In the genomic region with DNA sequence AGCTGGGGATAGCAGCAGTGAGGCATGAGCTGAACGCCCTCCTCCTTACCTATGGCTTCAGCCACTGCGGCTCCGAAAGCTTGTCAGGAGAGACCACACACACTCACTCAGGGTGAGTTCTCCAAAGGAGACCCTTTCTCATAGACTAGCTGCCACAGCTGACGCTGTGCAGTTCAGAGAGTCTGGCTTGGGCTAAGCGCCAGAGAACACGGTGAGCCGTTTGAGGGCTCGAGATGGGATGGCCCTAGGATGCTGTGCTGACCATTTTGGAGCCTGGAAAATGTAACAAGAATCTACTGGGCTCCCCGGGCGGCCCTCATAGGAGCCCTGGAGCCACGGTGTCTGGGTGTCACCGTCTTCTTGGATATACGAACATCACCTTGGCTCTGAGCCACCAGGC, we compare ENCODE assay signal across 28 mouse cellular contexts. TPM values are rescaled to one million over a fixed set of nuclear protein-coding genes. Genes with fewer than 3 reads are reported as not detected.
A peak's percentile ranks its signal among the peaks of the same experiment; 100 is the strongest.
DNase-seq lines count a peak whose midpoint lies in the region; ATAC-seq and TF ChIP-seq lines count a peak whose summit lies in the region.
"Had no signal": no experiment of that assay in that cellular context is flagged by ENCODE, and none has a peak within 500 bp of the region (broad histone marks: within the 10 kb centered on the region; RNA-seq: fewer than 3 reads in every experiment).

No protein-coding gene starts in this region.

- DNase-seq in cerebellum, postnatal 14 days: peak; percentile 52 to 63
- DNase-seq in cerebellum, adult 9-10 months: no peak
- peak; percentile 47 for DNase-seq in hindbrain, postnatal 0 days (ENCODE audit: low spot score)
- DNase-seq in left cerebral cortex, postnatal 4 days: peak; percentile 51
- no peak for DNase-seq in left cerebral cortex, postnatal 36 days (ENCODE audit: low spot score in 2 of 2)
- DNase-seq: adrenal gland, postnatal 10 days; adrenal gland, postnatal 36 days; B cell, adult 2 months; cerebellum, adult 18-20 months; cerebellum, adult 9-11 months; forebrain, postnatal 0 days; gastrocnemius, postnatal 25 days; heart, postnatal 10 days; heart, postnatal 36 days; kidney, adult 11 months had no signal

- WGBS in hindbrain, postnatal 0 days: 71% methylated on average over 13 of the region's 13 CpGs
- 87% methylated on average over 13 of the region's 13 CpGs for WGBS in hindbrain, embryonic 12.5 days
- WGBS in stomach, embryonic 15.5 days: 60% methylated on average over 13 of the region's 13 CpGs
- 72% methylated on average over 13 of the region's 13 CpGs for WGBS in liver, embryonic 12.5 days (ENCODE audit: insufficient replicate concordance)

- peaks cover 3% of the 10 kb centered on the region; the same call in 1 of the 2 replicates for H3K4me1 ChIP-seq in hindbrain, postnatal 0 days (ENCODE audit: insufficient read depth, low read length)
- H3K4me1 ChIP-seq in hindbrain, embryonic 12.5 days: peaks cover 20% of the 10 kb centered on the region
- no peaks in the 10 kb centered on the region; the same call in 1 of the 2 replicates for H3K4me1 ChIP-seq in stomach, embryonic 15.5 days
- no peaks in the 10 kb centered on the region for H3K4me1 ChIP-seq in liver, embryonic 12.5 days
- H3K4me1 ChIP-seq: embryonic facial prominence, embryonic 12.5 days had no signal

- H3K9ac ChIP-seq in hindbrain, postnatal 0 days (replicated peaks; ENCODE audit: low read length): no peak overlapping the region
- H3K9ac ChIP-seq in hindbrain, embryonic 12.5 days: no peak overlapping the region
- no peak overlapping the region for H3K9ac ChIP-seq in stomach, embryonic 15.5 days
- H3K9ac ChIP-seq in liver, embryonic 12.5 days: no peak overlapping the region
- H3K9ac ChIP-seq: embryonic facial prominence, embryonic 12.5 days; embryonic facial prominence, embryonic 15.5 days; forebrain, postnatal 0 days; heart, embryonic 12.5 days; heart, embryonic 15.5 days; hindbrain, embryonic 14.5 days had no signal

- intact Hi-C loops in left cerebral cortex, postnatal 4 days (cut with DNase I): no loop called here
- intact Hi-C loops in left cerebral cortex, postnatal 36 days (cut with DNase I): no loop called here

- no peak for TF ChIP-seq CTCF in hindbrain, postnatal 0 days (IDR thresholded peaks at IDR 0.05; ENCODE audit: low read depth)

- H3K4me2 ChIP-seq in hindbrain, postnatal 0 days (ENCODE audit: low read depth, low read length): no peak overlapping the region
- no peak overlapping the region for H3K4me2 ChIP-seq in hindbrain, embryonic 12.5 days (replicated peaks)
- H3K4me2 ChIP-seq in stomach, embryonic 15.5 days: no peak overlapping the region
- H3K4me2 ChIP-seq in liver, embryonic 12.5 days: no peak overlapping the region
- H3K4me2 ChIP-seq: embryonic facial prominence, embryonic 12.5 days; embryonic facial prominence, embryonic 15.5 days; heart, embryonic 12.5 days; heart, embryonic 15.5 days; hindbrain, embryonic 14.5 days had no signal

- ATAC-seq in hindbrain, postnatal 0 days: no peak
- ATAC-seq in hindbrain, embryonic 12.5 days (ENCODE audit: low FRiP score): no peak
- ATAC-seq in stomach, embryonic 15.5 days (ENCODE audit: insufficient read depth, low FRiP score, low read depth): peak; percentile 56; the same call in 1 of the 2 replicates
- ATAC-seq in liver, embryonic 12.5 days: no peak
- ATAC-seq: forebrain, embryonic 14.5 days; forebrain, postnatal 0 days; Patski had no signal

- no peaks in the 10 kb centered on the region for H3K9me3 ChIP-seq in hindbrain, postnatal 0 days (ENCODE audit: low read length)
- H3K9me3 ChIP-seq in hindbrain, embryonic 12.5 days (replicated peaks): no peaks in the 10 kb centered on the region
- no peaks in the 10 kb centered on the region for H3K9me3 ChIP-seq in stomach, embryonic 15.5 days
- no peaks in the 10 kb centered on the region for H3K9me3 ChIP-seq in liver, embryonic 12.5 days (replicated peaks)
- H3K9me3 ChIP-seq: embryonic facial prominence, embryonic 12.5 days; embryonic facial prominence, embryonic 15.5 days; G1E; heart, embryonic 12.5 days; heart, embryonic 15.5 days; hindbrain, embryonic 10.5 days had no signal

- no peaks in the 10 kb centered on the region for H3K27me3 ChIP-seq in hindbrain, postnatal 0 days (ENCODE audit: insufficient read depth, low read length)
- H3K27me3 ChIP-seq in hindbrain, embryonic 12.5 days: no peaks in the 10 kb centered on the region
- no peaks in the 10 kb centered on the region for H3K27me3 ChIP-seq in stomach, embryonic 15.5 days (replicated peaks)
- H3K27me3 ChIP-seq in liver, embryonic 12.5 days (replicated peaks): no peaks in the 10 kb centered on the region; the same call in 1 of the 2 replicates
- H3K27me3 ChIP-seq: CH12.LX; embryonic facial prominence, embryonic 12.5 days; embryonic facial prominence, embryonic 15.5 days; heart, embryonic 12.5 days; heart, embryonic 15.5 days; Patski had no signal

- no peak overlapping the region for H3K27ac ChIP-seq in hindbrain, postnatal 0 days
- H3K27ac ChIP-seq in hindbrain, embryonic 12.5 days: no peak overlapping the region
- H3K27ac ChIP-seq in stomach, embryonic 15.5 days: no peak overlapping the region
- H3K27ac ChIP-seq in liver, embryonic 12.5 days: no peak overlapping the region
- H3K27ac ChIP-seq: embryonic facial prominence, embryonic 12.5 days; embryonic facial prominence, embryonic 15.5 days; heart, embryonic 15.5 days; hindbrain, embryonic 10.5 days; hindbrain, embryonic 14.5 days had no signal

- H3K4me3 ChIP-seq in hindbrain, postnatal 0 days (ENCODE audit: low read length): no peak overlapping the region
- no peak overlapping the region for H3K4me3 ChIP-seq in hindbrain, embryonic 12.5 days
- no peak overlapping the region for H3K4me3 ChIP-seq in stomach, embryonic 15.5 days (replicated peaks)
- H3K4me3 ChIP-seq in liver, embryonic 12.5 days: no peak overlapping the region
- H3K4me3 ChIP-seq: embryonic facial prominence, embryonic 12.5 days; embryonic facial prominence, embryonic 15.5 days; heart, embryonic 12.5 days; heart, embryonic 15.5 days; hindbrain, embryonic 10.5 days had no signal

- H3K36me3 ChIP-seq in hindbrain, postnatal 0 days (ENCODE audit: insufficient read depth, low read length): no peaks in the 10 kb centered on the region
- H3K36me3 ChIP-seq in hindbrain, embryonic 12.5 days: 0 out of 2 replicates have a peak, but pooled peaks cover 7% of the 10 kb centered on the region
- H3K36me3 ChIP-seq in stomach, embryonic 15.5 days: no peaks in the 10 kb centered on the region
- H3K36me3 ChIP-seq in liver, embryonic 12.5 days: no peaks in the 10 kb centered on the region
- H3K36me3 ChIP-seq: G1E had no signal

RNA-seq across cellular contexts. Expression of a gene that starts 14.9 kb away (rescaled TPM):
- 7.1 and 7.3 TPM in 2 replicates for total RNA-seq in hindbrain, postnatal 0 days (2014; rRNA removed)
- 2.7 and 3.9 TPM in 2 replicates for polyA plus RNA-seq in hindbrain, postnatal 0 days (2015; fragmentation: Nextera tagmentation; extraction: Ambion mirVana)
- polyA plus RNA-seq in hindbrain, embryonic 12.5 days (2016; fragmentation: Nextera tagmentation; extraction: Ambion mirVana): 8.0 and 10.4 TPM in 2 replicates
- total RNA-seq in left cerebral cortex, postnatal 4 days (2021): 1 to 10 TPM; 7.3 to 7.4 TPM
- total RNA-seq in left cerebral cortex, postnatal 36 days (2021): 1 to 10 TPM; 3.1 to 4.6 TPM
- 30.7 and 38.5 TPM in 2 replicates for polyA plus RNA-seq in stomach, embryonic 15.5 days (2015; fragmentation: Nextera tagmentation; extraction: Ambion mirVana)
- polyA plus RNA-seq in liver, embryonic 12.5 days (2016; fragmentation: Nextera tagmentation; extraction: Ambion mirVana): 2.1 and 2.6 TPM in 2 replicates
- polyA plus RNA-seq: G1E had no signal

Comparison
In these comparisons a context has a peak if more than half of its experiments do, and no peak if none do; other contexts are left out.
1. DNase-seq: peak in cerebellum, postnatal 14 days (2 of 2), hindbrain, postnatal 0 days (single experiment) and left cerebral cortex, postnatal 4 days (single experiment); none in cerebellum, adult 9-10 months (single experiment) and left cerebral cortex, postnatal 36 days (0 of 2).